Mouse (Mus musculus) right cerebral cortex, postnatal 25 days (tissue): Measurements from ENCODE around the gene Ndufs2.

Experiments
- DNase-seq: peaks from one replicate; pipeline ENCODE4 v3.0.0; 2022

Ndufs2 gene

GRCm38 (mm10) chr1:171278436-171278835, 27.2 kb upstream of the Ndufs2 start:
- DNase-seq, result peak; percentile 3

- no peak for DNase-seq
Observed at GRCm38 (mm10) chr1:171277736-171278135, 26.5 kb upstream of the Ndufs2 start.

- DNase-seq, result no peak
Observed at GRCm38 (mm10) chr1:171276110-171276748, 25.0 kb upstream of the Ndufs2 start.

- DNase-seq, result no peak
Observed at GRCm38 (mm10) chr1:171275144-171275734, 24.1 kb upstream of the Ndufs2 start.

GRCm38 (mm10) chr1:171274171-171274570, 23.0 kb upstream of the Ndufs2 start:
- no peak for DNase-seq

GRCm38 (mm10) chr1:171272086-171272485, 20.9 kb upstream of the Ndufs2 start:
- DNase-seq, result no peak

- no peak for DNase-seq
Observed at GRCm38 (mm10) chr1:171271622-171272021, 20.4 kb upstream of the Ndufs2 start.

GRCm38 (mm10) chr1:171271196-171271595, 20.0 kb upstream of the Ndufs2 start:
- DNase-seq, result no peak

GRCm38 (mm10) chr1:171270573-171270900, 19.3 kb upstream of the Ndufs2 start:
- no peak for DNase-seq

- DNase-seq, result peak; percentile 95
Observed at GRCm38 (mm10) chr1:171269848-171270572, 18.8 kb upstream of the Ndufs2 start, which contains the start of gene B4galt3. Gene B4galt3, plus strand, starts transcription at chr1:171270328.

- DNase-seq, result no peak
Observed at GRCm38 (mm10) chr1:171268341-171268740, 17.2 kb upstream of the Ndufs2 start.

- no peak for DNase-seq
Observed at GRCm38 (mm10) chr1:171265971-171266744, 15.0 kb upstream of the Ndufs2 start.

GRCm38 (mm10) chr1:171263666-171264461, 12.7 kb upstream of the Ndufs2 start:
- no peak for DNase-seq

- DNase-seq, result no peak
Observed at GRCm38 (mm10) chr1:171263185-171263611, 12.0 kb upstream of the Ndufs2 start.

GRCm38 (mm10) chr1:171262594-171263130, 11.5 kb upstream of the Ndufs2 start:
- DNase-seq, result peak; percentile 79

GRCm38 (mm10) chr1:171260316-171260715, 9.1 kb upstream of the Ndufs2 start:
- no peak for DNase-seq

GRCm38 (mm10) chr1:171258921-171259320, 7.7 kb upstream of the Ndufs2 start:
- no peak for DNase-seq

GRCm38 (mm10) chr1:171257781-171258180, 6.6 kb upstream of the Ndufs2 start:
- no peak for DNase-seq

GRCm38 (mm10) chr1:171256937-171257548, 5.9 kb upstream of the Ndufs2 start:
- DNase-seq, result no peak

- no peak for DNase-seq
Observed at GRCm38 (mm10) chr1:171256095-171256818, 5.1 kb upstream of the Ndufs2 start.

- DNase-seq, result no peak
Observed at GRCm38 (mm10) chr1:171252415-171252814, 1.2 kb upstream of the Ndufs2 start.
